Comparison of ENCODE assay signal across 11 mouse cellular contexts in genomic region chr10:122040372-122040771, GRCm38 (mm10). TPM values are rescaled to one million over a fixed set of nuclear protein-coding genes. Genes with fewer than 3 reads are reported as not detected.
A peak's percentile ranks its signal among the peaks of the same experiment; 100 is the strongest.
DNase-seq lines count a peak whose midpoint lies in the region; TF ChIP-seq lines count a peak whose summit lies in the region.
"Had no signal": no experiment of that assay in that cellular context is flagged by ENCODE, and none has a peak within 500 bp of the region (broad histone marks: within the 10 kb centered on the region; RNA-seq: fewer than 3 reads in every experiment).

No protein-coding gene starts in this region.

- no peak for TF ChIP-seq POLR2A in lung, adult 2 months (IDR thresholded peaks at IDR 0.05; ENCODE audit: borderline replicate concordance, extremely low read depth, low read depth, low read length)

- H3K27me3 ChIP-seq in splenic B cell, adult 2 months (ENCODE audit: control insufficient read depth, insufficient read depth, low read length, poor library complexity, severe bottlenecking), result no peaks in the 10 kb centered on the region; the same call in 1 of the 2 replicates
- H3K27me3 ChIP-seq: embryonic facial prominence, embryonic 15.5 days had no signal

- peak; percentile 30 for DNase-seq in cerebellum, postnatal 10 days
- DNase-seq in cerebellum, adult 9-10 months, result no peak
- no peak for DNase-seq in lung, adult 2 months
- no peak for DNase-seq in lung, postnatal 10 days
- peak; percentile 12 for DNase-seq in adipocyte (ENCODE audit: low spot score)
- peak; percentile 59 for DNase-seq in splenic B cell, adult 2 months (ENCODE audit: low read depth, low spot score)
- DNase-seq in adrenal gland, adult 2 months, result no peak
- DNase-seq in kidney, adult 9 months, result no peak

- H3K4me1 ChIP-seq in lung, adult 2 months (ENCODE audit: control insufficient read depth, insufficient read depth, low read length), result no peaks in the 10 kb centered on the region
- H3K4me1 ChIP-seq: embryonic facial prominence, embryonic 15.5 days had no signal

- no peak overlapping the region for H3K4me3 ChIP-seq in lung, adult 2 months (replicated peaks; ENCODE audit: extremely low read depth, low read depth, low read length)
- H3K4me3 ChIP-seq: embryonic facial prominence, embryonic 15.5 days; heart, embryonic 13.5 days; myocyte had no signal

- H3K36me3 ChIP-seq in splenic B cell, adult 2 months (ENCODE audit: control insufficient read depth, insufficient read depth, low read length, poor library complexity, severe bottlenecking), result no peaks in the 10 kb centered on the region

- TF ChIP-seq CTCF in lung, adult 2 months (IDR thresholded peaks at IDR 0.05; ENCODE audit: insufficient read depth, low read length), result peak; percentile 46; the same call in 1 of the 2 replicates

- 45% methylated on average over 4 of the region's 4 CpGs for WGBS in lung, adult 2 months

RNA-seq across cellular contexts. Expression of gene Srgap1, which starts 6.7 kb away (rescaled TPM):
- 5.6 and 6.8 TPM in 2 replicates for polyA plus RNA-seq in lung, adult 2 months (2012; rRNA removed)
- 1 to 10 TPM; 1.2 to 2.4 TPM for total RNA-seq in adrenal gland, adult 2 months (2021)
- polyA plus RNA-seq in adrenal gland, adult 2 months (2012; rRNA removed), result 0.75 and 0.88 TPM in 2 replicates

RNA-seq across cellular contexts. Expression of gene Rxylt1, which starts 56.8 kb away (rescaled TPM):
- polyA plus RNA-seq in lung, adult 2 months (2012; rRNA removed), result 3.7 and 4.9 TPM in 2 replicates
- total RNA-seq in adrenal gland, adult 2 months (2021), result 10 to 100 TPM; 36.6 to 42.6 TPM
- polyA plus RNA-seq in adrenal gland, adult 2 months (2012; rRNA removed), result 12.0 and 14.0 TPM in 2 replicates

Comparison
In these comparisons a context has a peak if more than half of its experiments do, and no peak if none do; other contexts are left out.
1. DNase-seq: peak in cerebellum, postnatal 10 days (2 of 2), adipocyte (single experiment) and splenic B cell, adult 2 months (single experiment); none in cerebellum, adult 9-10 months (single experiment), lung, adult 2 months (single experiment), lung, postnatal 10 days (single experiment), adrenal gland, adult 2 months (single experiment) and kidney, adult 9 months (single experiment).